Mouse (Mus musculus) heart, postnatal 0 days (tissue): ENCODE measurements around the gene Hspg2.

Experiments used
- CTCF ChIP-seq: IDR thresholded peaks from 2 replicates; pipeline ENCODE4 v1.5.1; 2016; ENCODE audit warnings: antibody characterized with exemption, control low read depth, low read depth
- EP300 ChIP-seq: IDR thresholded peaks from 2 replicates; pipeline ENCODE4 v1.6.1; 2016; ENCODE audit warnings: antibody characterized with exemption, low read depth

DNA sequence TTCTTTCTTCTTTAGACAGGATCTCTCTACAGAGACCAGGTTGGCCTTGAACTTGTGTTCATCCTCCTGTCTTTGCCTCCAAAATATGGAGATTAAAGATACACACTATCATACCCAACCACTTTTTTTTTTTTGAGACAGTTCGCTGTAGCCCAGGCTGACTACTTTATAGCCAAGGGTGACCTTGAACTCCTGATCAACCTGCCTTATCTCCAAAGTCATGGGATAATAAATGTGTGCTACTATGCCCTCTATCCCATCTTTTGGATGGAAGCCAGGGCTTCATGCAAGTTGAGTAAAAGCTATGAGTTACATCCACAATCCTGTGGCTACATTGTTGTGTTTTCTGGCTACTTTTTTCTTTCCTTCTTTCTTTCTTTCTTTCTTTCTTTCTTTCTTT, 56.9 kb downstream of the Hspg2 start:
- no peak for TF ChIP-seq CTCF
- TF ChIP-seq EP300, result no peak
